ENCODE assay signal across 8 mouse cellular contexts in genomic region chr19:17393841-17394591, GRCm38 (mm10). TPM values are rescaled to one million over a fixed set of nuclear protein-coding genes. Genes with fewer than 3 reads are reported as not detected.
DNase-seq lines count a peak whose midpoint lies in the region; ATAC-seq lines count a peak whose summit lies in the region.

Gene Rfk, plus strand, starts transcription at chr19:17394043.

- H3K4me2 ChIP-seq in heart, embryonic 13.5 days = peak within 1 kb of the TSS; percentile 76
- peak within 1 kb of the TSS; percentile 78 for H3K4me2 ChIP-seq in liver, embryonic 13.5 days
- peak within 1 kb of the TSS; percentile 61 for H3K4me2 ChIP-seq in stomach, embryonic 16.5 days (ENCODE audit: low read depth, low read length)

- H3K4me1 ChIP-seq in heart, embryonic 13.5 days = peaks cover 17% of the 10 kb centered on the region
- H3K4me1 ChIP-seq in liver, embryonic 13.5 days (replicated peaks) = peaks cover 48% of the 10 kb centered on the region
- H3K4me1 ChIP-seq in stomach, embryonic 16.5 days (ENCODE audit: control insufficient read depth, insufficient read depth, low read length) = peaks cover 10% of the 10 kb centered on the region; the same call in 1 of the 2 replicates

- H3K4me3 ChIP-seq in heart, embryonic 13.5 days = peak within 1 kb of the TSS; percentile 91
- peak within 1 kb of the TSS; percentile 86 for H3K4me3 ChIP-seq in liver, embryonic 13.5 days (replicated peaks)
- peak within 1 kb of the TSS; percentile 93 for H3K4me3 ChIP-seq in stomach, embryonic 16.5 days (replicated peaks; ENCODE audit: low read length)

- ATAC-seq in erythroid progenitor cell, adult 5-6 weeks (replicated peaks; ENCODE audit: low FRiP score, poor library complexity, severe bottlenecking) = peak; percentile 97
- ATAC-seq in heart, embryonic 13.5 days (ENCODE audit: extremely low read depth, insufficient number of reproducible peaks, low FRiP score, low TSS enrichment) = peak; percentile 98
- peak; percentile 96 for ATAC-seq in liver, embryonic 13.5 days (ENCODE audit: low read depth)
- peak; percentile 98 for ATAC-seq in stomach, embryonic 16.5 days (ENCODE audit: insufficient read depth, low FRiP score)

- under 1% methylated on average over 78 of the region's 83 CpGs for WGBS in heart, embryonic 13.5 days
- under 1% methylated on average over 81 of the region's 83 CpGs for WGBS in liver, embryonic 13.5 days (ENCODE audit: insufficient replicate concordance)
- under 1% methylated on average over 80 of the region's 83 CpGs for WGBS in stomach, embryonic 16.5 days

- peak; percentile 94 for DNase-seq in CD4-positive helper T cell, adult 2 months (ENCODE audit: low read depth, low spot score)
- DNase-seq in brain, embryonic 18.5 days (ENCODE audit: low read depth, low spot score) = peak; percentile 64
- DNase-seq in kidney, postnatal 14 days = peak; percentile 97
- DNase-seq in liver, embryonic 13.5 days = peak; percentile 95
- peak; percentile 94 for DNase-seq in neural tube, embryonic 10.5 days (ENCODE audit: extremely low spot score, low spot score)

- no peaks in the 10 kb centered on the region for H3K9me3 ChIP-seq in heart, embryonic 13.5 days
- no peaks in the 10 kb centered on the region for H3K9me3 ChIP-seq in liver, embryonic 13.5 days (replicated peaks)
- no peaks in the 10 kb centered on the region for H3K9me3 ChIP-seq in stomach, embryonic 16.5 days (replicated peaks; ENCODE audit: control insufficient read depth, low read length)

- peak within 1 kb of the TSS; percentile 80 for H3K27ac ChIP-seq in heart, embryonic 13.5 days (replicated peaks)
- H3K27ac ChIP-seq in liver, embryonic 13.5 days = peak within 1 kb of the TSS; percentile 86
- peak within 1 kb of the TSS; percentile 76 for H3K27ac ChIP-seq in stomach, embryonic 16.5 days (ENCODE audit: low read length)

- H3K9ac ChIP-seq in heart, embryonic 13.5 days = peak within 1 kb of the TSS; percentile 95
- H3K9ac ChIP-seq in liver, embryonic 13.5 days = peak within 1 kb of the TSS; percentile 94
- H3K9ac ChIP-seq in stomach, embryonic 16.5 days (ENCODE audit: low read length) = peak within 1 kb of the TSS; percentile 93

- H3K36me3 ChIP-seq in heart, embryonic 13.5 days = peaks cover 24% of the 10 kb centered on the region
- peaks cover 32% of the 10 kb centered on the region for H3K36me3 ChIP-seq in liver, embryonic 13.5 days
- peaks cover 5% of the 10 kb centered on the region; the same call in 1 of the 2 replicates for H3K36me3 ChIP-seq in stomach, embryonic 16.5 days (ENCODE audit: control insufficient read depth, insufficient read depth, low read length)

- peaks cover 16% of the 10 kb centered on the region; the same call in 1 of the 2 replicates for H3K27me3 ChIP-seq in heart, embryonic 13.5 days (replicated peaks)
- no peaks in the 10 kb centered on the region for H3K27me3 ChIP-seq in liver, embryonic 13.5 days
- no peaks in the 10 kb centered on the region for H3K27me3 ChIP-seq in stomach, embryonic 16.5 days (ENCODE audit: control insufficient read depth, insufficient read depth, low read length)

RNA-seq across cellular contexts. Expression of gene Rfk, which starts in this region (rescaled TPM):
- total RNA-seq in erythroid progenitor cell, adult 5-6 weeks (2015; ENCODE audit: low replicate concordance) = 32.3 and 39.6 TPM in 2 replicates
- total RNA-seq in erythroid progenitor cell, adult 5-6 weeks (2017; ENCODE audit: low replicate concordance) = 18.0 and 18.3 TPM in 2 replicates
- polyA plus RNA-seq in heart, embryonic 13.5 days (2015; fragmentation: Nextera tagmentation; extraction: Ambion mirVana) = 70.3 and 70.6 TPM in 2 replicates
- 73.0 and 84.8 TPM in 2 replicates for polyA plus RNA-seq in liver, embryonic 13.5 days (2015; fragmentation: Nextera tagmentation; extraction: Ambion mirVana)
- polyA plus RNA-seq in stomach, embryonic 16.5 days (2015; fragmentation: Nextera tagmentation; extraction: Ambion mirVana) = 64.5 and 65.4 TPM in 2 replicates

Comparison
In these comparisons a context has a peak if more than half of its experiments do, and no peak if none do; other contexts are left out.
1. Peak in every context shown above with its lines: DNase-seq, ATAC-seq, H3K4me3 ChIP-seq and H3K27ac ChIP-seq.